Comparison of ENCODE assay signal across 9 mouse cellular contexts in genomic region chr17:30199374-30200247, GRCm38 (mm10).
DNase-seq lines count a peak whose midpoint lies in the region; ATAC-seq lines count a peak whose summit lies in the region.
"Had no signal": no experiment of that assay in that cellular context is flagged by ENCODE, and none has a peak within 500 bp of the region (broad histone marks: within the 10 kb centered on the region; RNA-seq: fewer than 3 reads in every experiment).

No protein-coding gene starts in this region.

- H3K27me3 ChIP-seq in lung, embryonic 15.5 days, result no peaks in the 10 kb centered on the region
- H3K27me3 ChIP-seq in embryonic facial prominence, embryonic 14.5 days (replicated peaks; ENCODE audit: control insufficient read depth, insufficient read depth, low read length), result no peaks in the 10 kb centered on the region

- no peak overlapping the region for H3K4me3 ChIP-seq in lung, embryonic 15.5 days
- no peak overlapping the region for H3K4me3 ChIP-seq in embryonic facial prominence, embryonic 14.5 days (ENCODE audit: low read depth, low read length)

- H3K4me2 ChIP-seq in lung, embryonic 15.5 days, result no peak overlapping the region
- H3K4me2 ChIP-seq in embryonic facial prominence, embryonic 14.5 days (ENCODE audit: low read depth, low read length), result no peak overlapping the region

- 43% methylated on average over 13 of the region's 13 CpGs for WGBS in lung, embryonic 15.5 days
- 58% methylated on average over 13 of the region's 13 CpGs for WGBS in embryonic facial prominence, embryonic 14.5 days

- H3K9ac ChIP-seq in lung, embryonic 15.5 days, result no peak overlapping the region
- H3K9ac ChIP-seq in embryonic facial prominence, embryonic 14.5 days (ENCODE audit: low read depth, low read length), result no peak overlapping the region

- H3K27ac ChIP-seq in lung, embryonic 15.5 days, result 0 out of 2 replicates have a peak overlapping the region, but pooled peaks have one; percentile 42
- H3K27ac ChIP-seq in embryonic facial prominence, embryonic 14.5 days (replicated peaks; ENCODE audit: low read depth, low read length), result peak overlapping the region; percentile 67

- ATAC-seq in lung, embryonic 15.5 days (ENCODE audit: borderline replicate concordance, extremely low read depth, low FRiP score, low TSS enrichment), result no peak
- ATAC-seq in embryonic facial prominence, embryonic 14.5 days (ENCODE audit: low read depth), result no peak

- no peaks in the 10 kb centered on the region for H3K9me3 ChIP-seq in lung, embryonic 15.5 days
- no peaks in the 10 kb centered on the region for H3K9me3 ChIP-seq in embryonic facial prominence, embryonic 14.5 days (ENCODE audit: control insufficient read depth, low read length)

- peak; percentile 71 for DNase-seq in gastrocnemius, adult 18-20 months (ENCODE audit: low spot score)
- DNase-seq in gastrocnemius, postnatal 4 days (ENCODE audit: low spot score in 2 of 2), result no peak
- no peak for DNase-seq in lung, adult 18-20 months
- peak; percentile 29 for DNase-seq in embryonic facial prominence, embryonic 14.5 days (ENCODE audit: low spot score)
- DNase-seq in naive thymus-derived CD4-positive, alpha-beta T cell, adult 2 months (ENCODE audit: low read depth), result peak; percentile 52
- no peak for DNase-seq in right cerebral cortex, postnatal 36 days (ENCODE audit: low spot score in 2 of 2)
- DNase-seq in adrenal gland, adult 18-20 months (ENCODE audit: low spot score in 2 of 2), result no peak
- DNase-seq: right cerebral cortex, postnatal 25 days had no signal

- no peaks in the 10 kb centered on the region for H3K36me3 ChIP-seq in lung, embryonic 15.5 days
- peaks cover 7% of the 10 kb centered on the region; the same call in 1 of the 2 replicates for H3K36me3 ChIP-seq in embryonic facial prominence, embryonic 14.5 days (ENCODE audit: control insufficient read depth, insufficient read depth, low read length)

- H3K4me1 ChIP-seq in lung, embryonic 15.5 days, result peaks cover 61% of the 10 kb centered on the region
- H3K4me1 ChIP-seq in embryonic facial prominence, embryonic 14.5 days (ENCODE audit: control insufficient read depth, insufficient read depth, low read length), result peaks cover 39% of the 10 kb centered on the region

Comparison
In these comparisons a context has a peak if more than half of its experiments do, and no peak if none do; other contexts are left out.
1. DNase-seq: peak in gastrocnemius, adult 18-20 months (single experiment), embryonic facial prominence, embryonic 14.5 days (single experiment) and naive thymus-derived CD4-positive, alpha-beta T cell, adult 2 months (single experiment); none in gastrocnemius, postnatal 4 days (0 of 2), lung, adult 18-20 months (0 of 2), right cerebral cortex, postnatal 36 days (0 of 2) and adrenal gland, adult 18-20 months (0 of 2).